Mouse (Mus musculus): Measurements from ENCODE around the gene Dab1.

The Dab1 gene

DNA sequence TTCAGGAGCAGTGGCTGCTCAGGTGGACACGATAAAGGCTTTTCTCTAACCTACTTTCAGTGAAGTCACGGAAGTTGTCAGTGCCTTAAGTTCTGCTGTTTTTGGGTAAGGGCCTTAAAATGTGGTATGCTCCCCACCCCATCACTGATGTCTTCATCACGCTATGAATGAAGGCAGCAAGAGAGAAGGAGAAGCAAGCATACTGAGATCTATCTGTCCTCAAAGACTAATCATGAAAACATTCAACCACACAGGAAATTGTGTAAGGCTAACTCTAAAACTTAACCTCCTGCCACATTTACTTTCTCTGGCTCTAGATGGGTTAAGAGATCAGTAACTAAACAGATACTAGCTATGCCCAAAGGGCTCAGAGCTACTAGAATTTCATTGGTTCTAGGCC is 1050.2 kb downstream of the Dab1 start:
- DNase-seq (ENCODE audit: low spot score in 2 of 2), result no peak

DNA sequence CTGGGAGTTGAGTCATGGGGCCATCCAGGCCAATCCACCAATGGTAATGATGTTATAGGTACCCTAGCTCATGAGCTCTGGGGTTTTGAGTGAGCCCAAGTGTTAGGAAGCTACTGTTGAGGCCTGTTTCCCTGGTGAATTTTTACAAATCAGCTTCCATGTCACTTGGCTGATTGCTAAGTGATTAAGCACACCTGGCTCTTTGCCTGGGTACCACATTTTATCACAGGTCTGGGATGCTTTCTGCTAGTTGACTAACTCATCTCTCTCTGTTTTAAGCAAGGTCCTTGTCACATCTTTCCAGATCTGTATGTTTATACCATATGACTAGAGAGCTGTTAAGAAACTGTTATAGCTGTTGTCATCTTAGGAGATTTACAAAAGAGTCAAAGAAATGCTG is 1051.6 kb downstream of the Dab1 start:
- DNase-seq (ENCODE audit: low spot score in 2 of 2), result no peak

DNA sequence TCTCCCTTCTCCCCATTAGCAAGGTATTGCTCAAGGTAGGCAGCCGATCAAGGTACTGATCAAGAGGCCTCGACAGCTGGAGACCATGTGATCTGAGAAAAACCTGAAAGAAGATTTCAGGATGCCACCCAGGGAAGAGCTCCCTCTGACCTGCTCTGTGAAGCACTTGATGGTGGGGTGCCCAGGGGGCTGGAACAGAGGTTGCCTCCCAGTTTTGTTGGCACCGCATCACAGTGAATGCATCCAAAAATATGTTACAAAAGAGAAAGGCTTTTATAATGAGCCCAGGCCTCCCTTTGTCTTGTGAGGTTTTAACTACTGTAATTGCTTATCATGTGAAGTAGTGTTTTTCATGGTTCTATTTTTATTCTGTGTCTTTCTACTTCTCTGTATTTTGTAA is 1054.2 kb downstream of the Dab1 start:
- no peak for DNase-seq (ENCODE audit: low spot score in 2 of 2)

DNA sequence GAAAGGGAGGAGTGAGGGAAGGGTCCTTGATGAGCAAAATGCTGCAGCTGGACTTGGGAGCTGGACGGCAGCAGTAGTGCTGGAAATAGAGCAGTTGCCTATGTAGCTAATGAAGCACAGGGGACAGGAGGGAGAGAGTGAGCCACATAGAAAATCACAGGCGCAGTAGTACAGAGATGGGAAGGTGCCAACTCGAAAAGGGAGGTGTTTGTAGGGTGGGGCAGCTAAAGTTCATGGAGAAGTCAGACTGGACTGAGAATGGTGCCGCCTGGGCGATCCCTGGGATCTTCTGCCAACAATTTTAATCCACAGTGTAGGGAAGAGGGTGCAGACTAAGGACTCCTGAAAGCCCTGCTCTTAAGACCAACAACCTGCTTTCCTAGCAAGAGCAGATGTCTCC is 1055.5 kb downstream of the Dab1 start:
- DNase-seq (ENCODE audit: low spot score in 2 of 2), result no peak

DNA sequence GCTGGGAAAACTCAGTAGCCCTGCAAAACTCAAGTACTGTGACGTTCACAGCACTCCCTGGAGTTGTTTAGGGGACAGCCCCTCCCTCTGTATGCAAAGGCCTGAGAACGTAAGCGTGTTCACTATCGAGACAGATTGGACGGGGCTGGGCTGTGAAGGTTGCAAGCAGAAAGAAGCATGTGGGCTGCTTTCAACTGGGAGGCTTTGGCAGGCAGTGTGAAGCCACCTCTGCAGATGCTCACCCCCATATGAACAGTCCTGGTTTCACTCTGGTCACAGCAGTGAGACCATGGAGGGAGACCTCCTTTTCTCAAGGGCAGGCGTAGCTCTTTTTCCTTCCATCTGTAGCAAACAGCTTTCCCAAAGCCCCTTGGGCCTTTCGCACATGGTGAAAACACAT is 1059.1 kb downstream of the Dab1 start:
- peak in 1 of 2 experiments; percentile 32 for DNase-seq (ENCODE audit: low spot score in 2 of 2)

DNA sequence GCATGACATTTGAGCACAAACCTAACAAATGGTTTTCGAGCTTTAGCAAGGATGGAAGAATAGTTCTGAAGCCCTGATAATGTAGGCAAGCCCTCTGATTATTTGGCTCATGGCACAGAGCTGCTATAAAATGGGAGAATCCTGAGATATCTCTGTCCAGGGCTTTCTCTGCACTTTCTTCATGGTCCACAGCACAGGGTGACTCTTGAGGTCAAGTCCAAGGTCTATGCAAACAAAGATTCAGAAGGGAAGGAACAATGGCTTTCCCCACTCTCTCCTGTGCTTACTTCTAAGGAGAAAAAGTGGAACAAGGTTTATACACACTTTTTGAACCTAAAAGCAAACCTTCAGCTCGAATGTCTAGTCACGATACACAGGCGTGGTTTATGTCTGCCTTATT is 1061.3 kb downstream of the Dab1 start:
- DNase-seq (ENCODE audit: low spot score in 2 of 2), result no peak

DNA sequence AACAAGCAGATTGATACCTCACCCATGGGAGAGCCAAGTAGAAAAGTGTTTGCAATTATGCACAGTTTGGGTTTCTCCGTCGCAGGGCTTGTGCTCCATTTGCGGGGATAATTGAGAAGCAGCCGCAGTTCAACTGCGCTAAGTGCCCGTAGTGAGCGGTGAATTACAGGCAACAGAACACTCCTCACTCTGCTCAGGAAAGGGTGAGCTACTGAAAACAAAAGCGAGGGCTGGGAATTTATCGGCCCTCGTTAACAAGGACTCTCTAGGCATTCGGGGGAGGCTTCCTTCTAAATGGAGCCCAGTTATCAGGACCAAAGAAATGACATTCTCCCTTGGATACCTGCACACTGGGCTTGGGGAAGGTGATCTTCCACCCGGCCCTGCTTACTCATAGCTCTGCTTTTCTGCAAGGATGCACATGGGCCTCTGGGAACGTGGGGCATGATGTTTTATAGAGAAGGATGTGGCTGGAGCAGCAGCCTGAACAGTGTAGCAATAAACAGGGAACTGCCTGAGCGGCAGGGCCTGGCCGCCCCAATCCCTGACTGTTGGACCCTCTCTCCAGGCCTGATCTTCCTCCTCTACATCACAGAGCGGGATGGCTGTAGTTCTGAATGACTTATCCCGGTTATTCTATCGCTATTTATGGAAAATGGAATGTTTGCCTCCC is 1067.1 kb downstream of the Dab1 start:
- DNase-seq (ENCODE audit: low spot score in 2 of 2), result no peak

DNA sequence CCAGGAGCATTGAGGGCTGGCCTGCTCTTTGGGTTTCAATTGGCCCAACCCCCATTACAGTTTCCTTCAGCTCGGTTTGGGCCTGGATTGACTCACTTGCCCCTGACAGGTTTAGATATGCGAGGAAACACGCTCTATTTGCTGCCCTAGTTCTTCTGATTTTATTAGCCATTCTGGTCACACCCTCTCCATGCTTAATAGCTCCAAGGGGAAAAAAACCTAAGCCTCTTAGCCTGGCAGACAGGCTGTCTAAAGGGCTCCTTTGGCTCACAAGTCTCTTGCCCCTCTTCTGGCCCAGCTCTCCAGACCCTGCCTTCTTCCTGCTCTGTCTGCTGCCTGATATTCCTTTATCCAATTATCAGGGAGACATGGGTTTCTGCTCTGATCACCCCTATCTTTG is 1069.9 kb downstream of the Dab1 start:
- DNase-seq (ENCODE audit: low spot score in 2 of 2), result no peak

DNA sequence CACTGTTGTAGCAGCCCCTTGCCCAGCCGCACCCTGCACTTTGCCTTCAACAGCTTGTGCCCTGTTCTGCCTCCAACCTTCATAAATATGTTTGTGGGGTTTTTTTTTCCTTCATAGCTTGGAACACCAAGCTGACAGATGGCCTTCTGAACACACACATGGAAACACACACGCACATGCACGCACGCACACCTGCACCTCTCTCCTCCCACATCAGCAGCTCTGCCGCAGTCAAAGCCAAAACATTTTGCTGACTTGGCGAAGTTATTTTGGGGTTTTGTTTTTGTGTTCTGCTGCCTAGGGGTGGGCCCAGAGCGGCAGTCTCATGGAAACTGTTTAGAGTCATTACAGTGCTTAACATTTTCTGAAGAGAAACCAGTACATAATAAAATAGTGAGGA is 1071.9 kb downstream of the Dab1 start:
- no peak for DNase-seq (ENCODE audit: low spot score in 2 of 2)

DNA sequence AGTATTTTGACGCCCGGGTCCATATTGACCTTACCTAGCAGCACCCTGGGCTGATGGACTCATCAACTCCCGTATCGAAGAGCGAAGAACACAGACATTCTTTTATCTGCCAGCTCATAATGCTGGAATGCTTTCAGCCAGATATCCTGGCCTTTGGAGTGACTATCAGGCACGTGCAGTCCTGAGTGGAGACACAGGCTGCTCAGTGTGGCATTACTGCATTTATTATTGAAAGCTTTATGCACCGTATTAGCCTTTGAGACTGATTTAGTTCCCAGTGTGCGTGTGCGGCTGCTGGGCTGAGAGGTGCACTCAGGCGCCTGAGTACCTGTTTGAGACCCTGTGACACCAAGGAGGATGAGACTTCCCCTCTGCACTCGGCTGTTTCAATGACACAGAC is 1075.0 kb downstream of the Dab1 start:
- no peak for DNase-seq (ENCODE audit: low spot score in 2 of 2)

DNA sequence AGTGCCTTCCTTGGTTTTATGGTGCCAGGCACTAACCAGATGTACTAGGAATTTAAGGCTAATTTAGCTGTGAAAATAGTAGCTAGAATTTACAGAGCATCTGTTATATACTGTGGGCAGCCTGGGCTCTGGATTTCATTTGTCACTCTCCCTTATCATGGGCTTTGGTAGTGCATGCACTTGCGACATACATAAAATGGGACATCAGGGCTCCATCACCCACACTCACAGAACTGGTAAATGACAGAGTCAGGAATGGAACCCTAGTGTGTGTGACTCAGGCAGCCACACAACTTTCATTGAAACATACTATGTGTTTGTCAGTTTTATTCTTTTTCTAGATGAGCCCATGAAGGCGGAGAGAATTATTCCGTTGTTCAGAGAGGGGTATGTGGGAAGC is 1077.4 kb downstream of the Dab1 start:
- DNase-seq (ENCODE audit: low spot score in 2 of 2), result no peak

DNA sequence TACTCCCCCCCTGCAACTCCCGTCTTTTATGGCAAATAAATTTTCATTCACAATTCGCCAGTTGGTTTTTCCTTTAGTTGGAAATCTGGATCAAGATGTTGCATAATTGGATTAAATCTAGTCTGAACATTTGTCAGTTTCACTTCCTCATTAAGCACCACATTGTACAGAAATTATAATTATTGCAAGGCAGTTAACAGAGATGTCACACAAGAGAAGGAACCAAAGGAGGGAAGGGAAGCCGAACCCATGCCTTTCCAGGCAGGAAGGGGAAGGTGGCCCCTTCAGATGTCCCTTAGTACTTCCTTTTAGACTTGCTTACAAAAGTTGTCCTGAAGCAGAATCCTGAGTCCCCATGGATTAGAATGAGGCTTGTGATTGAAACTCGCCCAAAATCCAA is 1078.5 kb downstream of the Dab1 start:
- DNase-seq (ENCODE audit: low spot score in 2 of 2), result no peak

DNA sequence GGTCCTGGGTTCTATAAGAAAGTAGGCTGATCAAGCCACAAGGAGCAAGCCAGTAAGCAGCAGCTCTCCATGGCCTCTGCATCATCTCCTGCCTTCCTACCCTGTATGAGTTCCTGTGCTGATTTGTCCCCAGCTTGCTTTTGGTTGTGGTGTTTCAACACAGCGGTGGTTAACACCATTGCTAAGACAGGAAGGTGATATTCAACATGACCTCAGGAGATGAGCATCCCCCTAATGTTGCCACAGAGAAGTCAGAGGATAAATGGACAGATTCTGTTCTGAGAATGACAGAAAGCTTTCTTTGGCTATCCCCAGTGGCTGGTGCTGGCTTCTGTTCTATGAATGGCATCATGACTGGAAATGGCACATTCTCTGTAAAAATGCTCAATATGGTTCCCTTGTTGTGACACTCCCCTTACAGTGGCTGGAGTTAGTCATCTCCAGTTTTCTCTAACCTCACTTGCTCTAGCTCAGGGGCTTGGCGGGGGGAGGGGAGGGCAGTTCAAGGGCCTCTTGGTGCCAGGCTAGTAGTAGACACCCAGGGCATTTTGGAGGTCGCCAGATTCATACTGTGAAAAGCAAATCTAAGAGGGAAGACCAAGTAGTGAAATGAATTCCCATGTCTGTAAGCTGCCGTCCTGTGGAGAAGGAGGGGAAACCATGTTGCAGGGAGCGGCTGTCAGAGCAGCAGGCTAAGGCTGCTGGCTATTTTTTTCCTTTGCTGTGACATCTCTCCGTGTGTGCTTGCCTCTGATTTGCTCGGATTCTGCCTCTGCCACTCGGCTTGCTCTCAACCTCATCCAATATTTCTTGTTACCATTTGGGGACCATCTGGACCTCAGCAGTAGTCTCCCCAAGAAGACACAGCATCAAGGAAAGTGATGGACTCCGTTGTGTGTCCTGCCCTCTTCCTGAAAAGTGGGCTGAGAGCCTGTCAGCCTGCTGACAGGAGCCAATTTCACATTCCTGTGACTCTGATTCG is 1086.8 kb downstream of the Dab1 start:
- DNase-seq (ENCODE audit: low spot score in 2 of 2), result no peak

DNA sequence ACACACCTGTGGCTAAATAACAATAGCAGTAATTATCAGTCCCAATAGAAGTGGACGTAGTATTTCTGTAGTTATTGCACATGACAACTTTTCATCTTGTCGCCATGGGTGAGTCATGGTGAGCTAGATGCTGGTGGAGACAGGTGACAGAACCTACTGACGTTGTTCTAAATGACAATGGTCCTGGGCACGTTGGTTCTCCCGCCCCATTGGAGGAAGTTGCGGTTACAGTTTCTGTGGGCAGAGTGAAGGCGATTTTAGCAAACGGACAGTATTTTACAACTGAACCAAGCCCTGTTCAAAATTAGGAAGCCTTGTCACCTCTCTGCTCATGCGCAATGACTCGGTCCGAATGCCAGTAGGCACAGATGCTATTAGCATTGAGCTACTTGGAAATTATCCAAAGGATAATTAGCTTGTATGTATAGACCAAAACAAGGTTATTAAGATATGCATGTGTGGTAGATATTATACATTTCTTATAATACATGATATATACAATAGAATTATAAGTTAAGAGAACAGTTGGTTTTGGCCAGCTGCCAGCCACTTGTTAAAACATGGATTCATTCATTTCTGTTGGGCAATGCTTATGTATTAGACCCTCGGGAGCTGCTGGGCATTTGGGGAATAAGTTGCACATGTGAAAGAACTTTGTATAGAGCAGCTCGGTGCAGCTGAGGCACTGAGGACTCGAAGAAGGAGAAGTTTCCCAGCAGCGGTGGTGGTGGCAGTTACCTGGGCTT is 1093.4 kb downstream of the Dab1 start:
- DNase-seq (ENCODE audit: low spot score in 2 of 2), result no peak

DNA sequence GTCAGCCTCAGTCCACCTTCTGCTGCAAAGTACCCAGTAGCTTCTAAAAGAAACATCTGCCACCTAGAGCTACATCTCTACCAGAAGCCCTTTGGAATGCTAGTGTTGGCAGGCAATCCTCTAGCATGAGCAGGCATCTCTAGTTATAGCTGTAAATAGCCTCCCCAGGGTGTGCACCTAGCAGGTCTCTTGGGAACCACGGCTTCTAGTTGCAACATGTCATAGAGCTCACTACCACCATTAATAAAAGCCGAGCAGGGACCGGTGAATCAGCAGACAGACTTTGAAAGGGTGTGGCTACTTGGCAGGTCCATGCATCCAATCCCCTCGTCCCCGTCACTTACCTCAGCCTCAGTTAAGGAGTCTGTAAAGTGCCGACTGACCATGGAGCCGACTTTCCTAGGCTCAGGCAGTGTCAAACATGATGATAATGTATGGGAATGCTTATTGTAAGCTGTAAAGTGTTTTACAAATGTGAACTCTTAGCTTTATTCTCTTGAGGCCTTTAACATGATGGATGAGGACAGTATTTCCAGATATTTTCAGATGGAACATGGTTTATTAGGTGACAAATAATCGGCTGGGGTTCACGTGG is 1095.9 kb downstream of the Dab1 start:
- no peak for DNase-seq (ENCODE audit: low spot score in 2 of 2)

DNA sequence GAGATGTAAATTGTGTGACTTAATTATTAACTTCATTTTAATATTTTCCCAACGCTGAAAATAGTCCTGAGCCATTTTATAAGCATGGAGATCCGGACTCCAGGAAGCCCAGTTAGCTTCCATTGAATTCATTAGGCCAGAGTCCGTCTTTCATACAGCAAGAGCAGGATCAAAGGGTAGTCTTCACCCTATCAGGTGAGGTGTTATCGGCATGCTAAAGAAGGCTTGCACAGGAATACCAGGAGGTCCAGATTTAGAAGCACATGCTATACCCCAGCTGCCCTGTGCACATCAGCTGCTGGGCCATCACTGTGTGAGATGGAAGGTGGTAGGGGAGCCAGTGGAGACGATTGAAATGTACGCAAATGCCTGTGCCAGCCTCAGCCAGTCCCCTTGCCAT is 1096.7 kb downstream of the Dab1 start:
- DNase-seq (ENCODE audit: low spot score in 2 of 2), result no peak

DNA sequence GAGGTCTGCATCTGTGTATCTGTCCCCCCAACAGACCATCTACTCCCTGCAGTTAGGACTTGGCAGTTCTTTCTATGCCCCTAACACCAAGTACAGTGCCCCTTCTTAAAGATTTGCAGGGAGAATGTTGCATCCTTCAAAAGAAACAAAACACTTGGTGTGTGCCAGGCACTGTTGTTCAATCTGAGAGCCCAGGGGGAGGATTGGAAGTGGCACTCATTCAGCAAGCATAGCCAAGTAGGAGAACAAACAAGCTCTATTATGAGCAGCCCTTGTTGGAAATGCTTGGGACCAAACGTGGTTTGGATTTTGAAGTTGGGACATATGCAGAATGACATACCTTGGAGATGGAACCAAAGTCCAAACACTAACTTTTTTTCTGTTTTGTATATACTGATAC is 1097.3 kb downstream of the Dab1 start:
- no peak for DNase-seq (ENCODE audit: low spot score in 2 of 2)

DNA sequence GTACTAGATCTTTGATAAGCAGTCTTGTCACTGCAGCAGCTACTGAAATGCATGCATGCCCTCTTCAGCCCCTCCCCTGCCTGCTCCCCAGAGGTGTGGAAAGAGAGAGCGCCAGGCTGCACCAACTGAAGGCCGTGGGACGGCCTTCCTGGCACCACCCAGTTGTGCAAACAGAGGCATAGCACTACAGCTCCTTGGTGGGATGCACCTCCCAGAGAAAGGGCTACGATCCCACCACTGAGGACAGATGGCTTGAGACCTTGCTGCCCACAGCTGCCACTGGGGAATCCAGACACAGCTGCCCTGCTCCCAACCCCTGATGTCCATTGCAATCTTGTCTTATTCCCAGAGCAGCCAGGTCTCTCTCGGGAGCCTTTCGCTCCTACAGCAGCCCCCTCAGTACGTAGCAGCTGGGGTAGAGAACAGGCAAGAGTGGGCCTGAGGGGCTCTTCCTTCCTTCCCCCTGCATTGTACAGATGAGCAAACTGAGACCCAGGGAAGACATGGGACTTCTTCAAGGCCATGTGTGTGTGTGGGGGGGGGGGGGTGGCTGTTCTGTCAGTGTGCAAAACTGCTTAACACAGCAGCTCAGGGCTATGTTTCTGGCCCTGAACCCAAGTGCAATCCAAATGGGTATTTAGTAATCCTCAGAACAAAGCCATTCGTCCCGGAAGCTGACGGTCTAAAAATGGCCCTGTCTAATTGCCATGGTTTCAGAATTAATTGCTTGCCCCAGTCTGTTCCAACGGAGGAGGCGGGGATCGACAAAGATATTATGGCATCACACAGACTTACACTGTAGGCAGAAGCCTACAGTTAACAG is 1100.0 kb downstream of the Dab1 start:
- no peak for DNase-seq (ENCODE audit: low spot score in 2 of 2)

DNA sequence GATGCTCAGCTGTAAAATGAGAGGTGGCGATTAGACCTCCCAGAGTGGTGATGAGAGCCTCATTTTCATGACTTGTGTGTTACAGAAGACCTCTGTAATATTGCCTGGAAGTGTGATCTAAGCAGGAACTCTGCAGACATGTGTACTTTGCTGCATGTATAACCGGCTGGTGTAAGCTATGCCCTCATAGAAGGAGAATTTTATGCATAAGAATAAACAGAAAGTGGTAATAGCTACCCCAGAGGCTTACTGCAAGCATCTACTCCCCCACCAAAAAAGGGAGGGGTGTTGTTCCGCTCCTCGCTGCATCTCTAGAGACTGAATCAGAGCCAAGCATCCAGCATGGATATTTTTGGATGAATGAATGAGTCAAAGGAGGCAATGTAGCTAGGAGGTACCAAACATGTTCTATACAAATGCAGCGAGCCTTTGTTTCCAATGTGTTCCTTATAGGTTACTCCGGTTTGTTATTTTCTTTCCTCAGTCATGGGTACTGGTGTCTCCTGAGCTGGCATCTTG is 1104.4 kb downstream of the Dab1 start:
- no peak for DNase-seq (ENCODE audit: low spot score in 2 of 2)

DNA sequence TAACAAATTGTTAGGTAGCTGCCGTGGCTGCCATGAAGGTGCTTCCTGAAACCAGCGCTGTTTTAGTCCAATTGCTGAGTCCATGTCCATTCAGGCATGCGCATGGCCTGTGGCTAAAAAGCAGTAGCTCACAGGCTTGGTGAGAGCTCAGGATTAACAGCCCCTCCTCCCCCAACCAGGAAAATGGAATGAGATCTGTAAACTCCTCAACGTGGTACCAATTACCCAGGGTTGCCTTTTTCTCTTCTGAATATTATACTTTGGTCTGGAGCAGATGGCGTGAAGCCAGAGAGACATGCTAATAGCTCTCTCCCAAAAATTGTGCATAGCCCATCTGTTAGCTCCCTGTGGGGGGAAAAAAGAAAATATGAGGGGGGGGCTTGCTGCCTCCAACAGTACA is 1105.1 kb downstream of the Dab1 start:
- DNase-seq (ENCODE audit: low spot score in 2 of 2), result no peak

DNA sequence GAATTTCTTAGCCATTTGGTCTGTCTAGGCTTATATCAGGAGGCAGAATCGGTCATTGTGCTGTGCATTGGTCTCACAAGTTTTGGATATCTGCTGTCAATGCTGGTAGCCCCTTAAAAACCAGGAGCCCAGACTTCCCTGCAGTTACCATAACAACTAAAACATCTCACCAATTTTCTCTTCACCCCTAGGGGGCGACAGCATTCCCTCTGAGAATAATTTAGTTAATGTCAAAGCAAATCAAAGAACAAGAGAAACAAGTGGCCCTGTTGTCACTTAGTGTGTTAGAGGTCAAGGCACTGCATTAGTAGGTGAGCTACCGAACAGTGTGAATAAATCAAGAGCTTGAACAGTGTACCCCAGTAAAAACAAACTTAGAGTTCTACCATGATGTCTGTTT is 1106.5 kb downstream of the Dab1 start:
- no peak for DNase-seq (ENCODE audit: low spot score in 2 of 2)
